Mouse (Mus musculus): ENCODE measurements around the gene Qser1.

DNA sequence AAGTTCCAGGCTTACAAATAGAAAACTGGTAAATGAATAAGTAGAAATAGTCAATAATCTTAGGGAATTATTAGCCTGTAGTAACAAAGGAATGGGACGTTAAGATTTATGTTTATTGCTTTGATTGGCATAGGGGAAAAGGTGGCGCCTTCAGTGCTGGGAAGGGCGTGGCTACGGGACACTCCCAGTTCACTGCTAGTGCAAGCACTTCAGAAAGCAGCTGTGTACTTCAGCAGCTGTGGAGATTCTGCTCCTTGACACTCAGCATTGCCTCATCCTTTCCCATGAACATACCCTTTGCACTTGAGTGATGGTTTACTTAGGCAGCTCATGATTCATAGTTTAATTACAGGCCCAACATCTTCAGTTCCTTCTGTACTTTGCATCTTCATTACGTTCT is 42.5 kb upstream of the Qser1 start:
- TF ChIP-seq POLR2A (IDR thresholded peaks at IDR 0.05; ENCODE audit: control insufficient read depth, extremely low read depth, insufficient read depth, low read length, poor library complexity) (no peak), CTCF (IDR thresholded peaks at IDR 0.05; ENCODE audit: borderline replicate concordance, control insufficient read depth, extremely low read depth, insufficient read depth, low read length, poor library complexity) (no peak)
